Mouse (Mus musculus): ENCODE measurements at regions not wholly inside any gene's neighbourhood (a gene's known extent, or its start where the extent isn't known, plus 50 kb on each side); places are given as distances from the start of the nearest gene placed in this dataset.

DNA sequence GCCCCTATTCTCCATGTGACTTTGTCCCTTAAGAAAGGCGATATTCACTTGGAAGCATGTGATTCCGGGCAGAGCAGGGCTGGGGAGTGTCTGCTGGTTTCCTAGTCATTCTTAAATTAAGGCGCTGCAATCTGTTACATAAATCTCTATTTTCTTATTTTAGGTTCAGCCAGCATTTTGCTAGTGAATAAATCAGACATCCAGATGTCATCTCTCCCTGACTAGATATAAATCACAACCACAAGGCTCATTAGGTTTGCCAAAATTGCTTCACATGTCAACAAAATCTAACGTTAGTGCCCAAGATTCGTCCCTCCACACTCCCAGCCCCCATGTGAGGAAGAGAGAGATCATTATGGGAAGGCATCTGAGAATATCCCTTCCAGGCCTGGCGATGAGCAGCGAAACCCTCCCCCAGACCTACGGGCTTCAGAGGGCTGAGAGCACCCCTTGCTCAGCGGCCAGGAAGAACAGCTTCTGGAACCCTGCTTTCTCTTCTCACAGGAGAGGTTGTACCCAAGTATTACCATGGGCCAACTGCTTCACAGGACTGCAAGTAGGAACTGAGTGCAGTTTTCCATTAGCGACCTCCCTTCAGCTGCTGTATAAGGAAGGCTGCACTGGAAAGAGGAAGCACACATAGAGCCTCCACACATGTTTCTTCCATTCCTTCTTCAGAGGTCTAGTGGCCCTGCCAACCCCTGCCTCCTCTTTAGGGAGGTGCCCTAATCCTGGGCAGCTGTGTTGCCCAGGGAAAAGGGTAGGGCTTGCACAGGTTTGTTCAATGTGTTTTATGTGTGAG, 250.5 kb downstream of the Hivep2 start:
- Histone ChIP-seq H3K27me3 (ENCODE audit: control insufficient read depth, insufficient read depth, insufficient read length) (no peaks in the 10 kb centered on the region), H3K36me3 (ENCODE audit: control insufficient read depth, insufficient read depth) (no peaks in the 10 kb centered on the region), H3K79me3 (ENCODE audit: low read depth) (no peaks in the 10 kb centered on the region), H3K79me2 (ENCODE audit: control insufficient read depth, insufficient read depth) (no peaks in the 10 kb centered on the region), H3ac (ENCODE audit: control insufficient read depth, insufficient read length, low read depth) (no peak overlapping the region), H3K4me3 (ENCODE audit: insufficient read depth, poor library complexity, severe bottlenecking) (no peak overlapping the region)
- no peak for TF ChIP-seq USF1 (IDR thresholded peaks at IDR 0.05; ENCODE audit: low read depth)
- no peak for TF ChIP-seq CEBPB (IDR thresholded peaks at IDR 0.05; ENCODE audit: low read depth)
- TF ChIP-seq MYOD1 (IDR thresholded peaks at IDR 0.05; ENCODE audit: control insufficient read depth, insufficient read length, low read depth): no peak
- TF ChIP-seq CTCF (IDR thresholded peaks at IDR 0.05; ENCODE audit: control insufficient read depth, insufficient read depth, insufficient read length): no peak
- no peak for TF ChIP-seq MYOG (IDR thresholded peaks at IDR 0.05; ENCODE audit: control insufficient read depth, extremely low read depth, insufficient read length)
- no peak for TF ChIP-seq MAX (IDR thresholded peaks at IDR 0.05)
- TF ChIP-seq FOSL1 (IDR thresholded peaks at IDR 0.05; ENCODE audit: insufficient read depth, low read length, poor library complexity, severe bottlenecking): no peak

- Histone ChIP-seq H3K36me3 (ENCODE audit: control insufficient read depth, insufficient read depth) (no peaks in the 10 kb centered on the region), H3K79me3 (ENCODE audit: low read depth) (no peaks in the 10 kb centered on the region), H3K27me3 (ENCODE audit: control insufficient read depth, insufficient read depth, insufficient read length) (no peaks in the 10 kb centered on the region), H3K79me2 (ENCODE audit: control insufficient read depth, insufficient read depth) (no peaks in the 10 kb centered on the region), H3ac (ENCODE audit: control insufficient read depth, insufficient read length, low read depth) (no peak overlapping the region), H3K4me3 (ENCODE audit: insufficient read depth, poor library complexity, severe bottlenecking) (no peak overlapping the region)
- TF ChIP-seq CEBPB (IDR thresholded peaks at IDR 0.05; ENCODE audit: low read depth) (no peak), CTCF (IDR thresholded peaks at IDR 0.05; ENCODE audit: control insufficient read depth, insufficient read depth, insufficient read length) (no peak), MYOD1 (IDR thresholded peaks at IDR 0.05; ENCODE audit: control insufficient read depth, insufficient read length, low read depth) (no peak), MYOG (IDR thresholded peaks at IDR 0.05; ENCODE audit: control insufficient read depth, extremely low read depth, insufficient read length) (no peak), MAX (IDR thresholded peaks at IDR 0.05) (no peak), USF1 (IDR thresholded peaks at IDR 0.05; ENCODE audit: low read depth) (no peak), FOSL1 (IDR thresholded peaks at IDR 0.05; ENCODE audit: insufficient read depth, low read length, poor library complexity, severe bottlenecking) (no peak)
These were observed 249.6 kb downstream of the Hivep2 start for GRCm38 (mm10) chr10:14215512-14215911.

- TF ChIP-seq MAX (IDR thresholded peaks at IDR 0.05) (no peak), MYOG (IDR thresholded peaks at IDR 0.05; ENCODE audit: control insufficient read depth, extremely low read depth, insufficient read length) (no peak), FOSL1 (IDR thresholded peaks at IDR 0.05; ENCODE audit: insufficient read depth, low read length, poor library complexity, severe bottlenecking) (no peak), CTCF (IDR thresholded peaks at IDR 0.05; ENCODE audit: control insufficient read depth, insufficient read depth, insufficient read length) (no peak), USF1 (IDR thresholded peaks at IDR 0.05; ENCODE audit: low read depth) (no peak), CEBPB (IDR thresholded peaks at IDR 0.05; ENCODE audit: low read depth) (no peak), MYOD1 (IDR thresholded peaks at IDR 0.05; ENCODE audit: control insufficient read depth, insufficient read length, low read depth) (no peak)
- H3K27me3 ChIP-seq (ENCODE audit: control insufficient read depth, insufficient read depth, insufficient read length): no peaks in the 10 kb centered on the region
These were observed 247.7 kb downstream of the Hivep2 start for GRCm38 (mm10) chr10:14213536-14213935.

GRCm38 (mm10) chr10:14211926-14212325, 246.1 kb downstream of the Hivep2 start:
- no peaks in the 10 kb centered on the region for H3K79me3 ChIP-seq (ENCODE audit: low read depth)
- TF ChIP-seq FOSL1 (IDR thresholded peaks at IDR 0.05; ENCODE audit: insufficient read depth, low read length, poor library complexity, severe bottlenecking) (no peak), MYOD1 (IDR thresholded peaks at IDR 0.05; ENCODE audit: control insufficient read depth, insufficient read length, low read depth) (no peak), CEBPB (IDR thresholded peaks at IDR 0.05; ENCODE audit: low read depth) (no peak), MAX (IDR thresholded peaks at IDR 0.05) (no peak), CTCF (IDR thresholded peaks at IDR 0.05; ENCODE audit: control insufficient read depth, insufficient read depth, insufficient read length) (no peak), USF1 (IDR thresholded peaks at IDR 0.05; ENCODE audit: low read depth) (no peak), MYOG (IDR thresholded peaks at IDR 0.05; ENCODE audit: control insufficient read depth, extremely low read depth, insufficient read length) (no peak)
- H3K36me3 ChIP-seq (ENCODE audit: control insufficient read depth, insufficient read depth): no peaks in the 10 kb centered on the region
- H3K79me2 ChIP-seq (ENCODE audit: control insufficient read depth, insufficient read depth): no peaks in the 10 kb centered on the region
- no peak overlapping the region for H3K4me3 ChIP-seq (ENCODE audit: insufficient read depth, poor library complexity, severe bottlenecking)
- no peak overlapping the region for H3ac ChIP-seq (ENCODE audit: control insufficient read depth, insufficient read length, low read depth)
- no peaks in the 10 kb centered on the region for H3K27me3 ChIP-seq (ENCODE audit: control insufficient read depth, insufficient read depth, insufficient read length)

More at GRCm38 (mm10) chr10:14213536-14213935, 247.7 kb downstream of the Hivep2 start:
- Histone ChIP-seq H3K4me3 (ENCODE audit: insufficient read depth, poor library complexity, severe bottlenecking) (no peak overlapping the region), H3K36me3 (ENCODE audit: control insufficient read depth, insufficient read depth) (no peaks in the 10 kb centered on the region), H3K79me2 (ENCODE audit: control insufficient read depth, insufficient read depth) (no peaks in the 10 kb centered on the region), H3K79me3 (ENCODE audit: low read depth) (no peaks in the 10 kb centered on the region), H3ac (ENCODE audit: control insufficient read depth, insufficient read length, low read depth) (no peak overlapping the region)

DNA sequence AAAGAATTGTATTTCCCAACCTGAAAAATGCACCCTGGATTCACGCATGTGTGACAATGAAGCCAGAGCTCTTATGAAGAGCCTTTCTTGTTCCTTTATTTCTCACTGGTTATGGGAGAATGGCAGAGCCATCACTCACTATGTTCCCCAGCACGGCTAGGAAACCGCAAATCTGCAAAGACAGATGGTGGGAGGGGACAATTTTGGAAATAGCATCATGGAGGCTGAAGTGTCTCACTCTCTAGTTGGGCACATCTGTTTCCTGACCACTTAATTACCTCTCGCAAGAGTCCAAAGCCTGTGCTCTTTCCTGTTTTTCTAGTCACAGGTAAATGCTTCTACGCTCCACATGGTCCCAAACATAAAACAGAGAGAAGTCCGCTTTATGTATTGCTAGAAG, 245.6 kb downstream of the Hivep2 start:
- H3K79me2 ChIP-seq (ENCODE audit: control insufficient read depth, insufficient read depth): no peaks in the 10 kb centered on the region
- H3K36me3 ChIP-seq (ENCODE audit: control insufficient read depth, insufficient read depth): no peaks in the 10 kb centered on the region
- H3K79me3 ChIP-seq (ENCODE audit: low read depth): no peaks in the 10 kb centered on the region
- H3K4me3 ChIP-seq (ENCODE audit: insufficient read depth, poor library complexity, severe bottlenecking): no peak overlapping the region
- TF ChIP-seq CTCF (IDR thresholded peaks at IDR 0.05; ENCODE audit: control insufficient read depth, insufficient read depth, insufficient read length): no peak
- TF ChIP-seq MYOD1 (IDR thresholded peaks at IDR 0.05; ENCODE audit: control insufficient read depth, insufficient read length, low read depth): no peak
- no peak for TF ChIP-seq CEBPB (IDR thresholded peaks at IDR 0.05; ENCODE audit: low read depth)
- TF ChIP-seq USF1 (IDR thresholded peaks at IDR 0.05; ENCODE audit: low read depth): no peak
- no peak for TF ChIP-seq FOSL1 (IDR thresholded peaks at IDR 0.05; ENCODE audit: insufficient read depth, low read length, poor library complexity, severe bottlenecking)
- TF ChIP-seq MYOG (IDR thresholded peaks at IDR 0.05; ENCODE audit: control insufficient read depth, extremely low read depth, insufficient read length): no peak
- TF ChIP-seq MAX (IDR thresholded peaks at IDR 0.05): no peak
- H3K27me3 ChIP-seq (ENCODE audit: control insufficient read depth, insufficient read depth, insufficient read length): no peaks in the 10 kb centered on the region
- no peak overlapping the region for H3ac ChIP-seq (ENCODE audit: control insufficient read depth, insufficient read length, low read depth)
